Mouse (Mus musculus): ENCODE measurements at regions not wholly inside any gene's neighbourhood (a gene's known extent, or its start where the extent isn't known, plus 50 kb on each side); places are given as distances from the start of the nearest gene placed in this dataset.

GRCm38 (mm10) chr6:31228061-31228460, 170.5 kb upstream of the Mkln1 start:
- Histone ChIP-seq H3K4me3 (replicated peaks; ENCODE audit: extremely low read depth, low read depth, low read length) (no peak overlapping the region), H3K4me1 (ENCODE audit: control insufficient read depth, insufficient read depth, low read length) (no peaks in the 10 kb centered on the region)
- TF ChIP-seq POLR2A (IDR thresholded peaks at IDR 0.05; ENCODE audit: borderline replicate concordance, extremely low read depth, low read depth, low read length) (no peak), CTCF (IDR thresholded peaks at IDR 0.05; ENCODE audit: insufficient read depth, low read length) (no peak)
- WGBS: 48% methylated on average over 1 of the region's 1 CpGs
- no peak for DNase-seq

- H3K4me1 ChIP-seq (ENCODE audit: control insufficient read depth, insufficient read depth, low read length): no peaks in the 10 kb centered on the region
- H3K4me3 ChIP-seq (replicated peaks; ENCODE audit: extremely low read depth, low read depth, low read length): no peak overlapping the region
- WGBS: 73% methylated on average over 4 of the region's 4 CpGs
- no peak for TF ChIP-seq CTCF (IDR thresholded peaks at IDR 0.05; ENCODE audit: insufficient read depth, low read length)
- TF ChIP-seq POLR2A (IDR thresholded peaks at IDR 0.05; ENCODE audit: borderline replicate concordance, extremely low read depth, low read depth, low read length): no peak
- no peak for DNase-seq
Observed at GRCm38 (mm10) chr6:31231821-31232220, 166.7 kb upstream of the Mkln1 start.

- 61% methylated on average over 18 of the region's 18 CpGs for WGBS
- TF ChIP-seq POLR2A (IDR thresholded peaks at IDR 0.05; ENCODE audit: borderline replicate concordance, extremely low read depth, low read depth, low read length): no peak
- no peak for TF ChIP-seq CTCF (IDR thresholded peaks at IDR 0.05; ENCODE audit: insufficient read depth, low read length)
- DNase-seq: no peak
- Histone ChIP-seq H3K4me1 (ENCODE audit: control insufficient read depth, insufficient read depth, low read length) (no peaks in the 10 kb centered on the region), H3K4me3 (replicated peaks; ENCODE audit: extremely low read depth, low read depth, low read length) (no peak overlapping the region)
Observed at GRCm38 (mm10) chr6:31233252-31233993, 165.1 kb upstream of the Mkln1 start.

GRCm38 (mm10) chr6:31240051-31240450, 158.5 kb upstream of the Mkln1 start:
- Histone ChIP-seq H3K4me1 (ENCODE audit: control insufficient read depth, insufficient read depth, low read length) (no peaks in the 10 kb centered on the region), H3K4me3 (replicated peaks; ENCODE audit: extremely low read depth, low read depth, low read length) (no peak overlapping the region)
- no peak for DNase-seq
- WGBS: 7% methylated on average over 9 of the region's 9 CpGs
- TF ChIP-seq CTCF (IDR thresholded peaks at IDR 0.05; ENCODE audit: insufficient read depth, low read length): no peak
- no peak for TF ChIP-seq POLR2A (IDR thresholded peaks at IDR 0.05; ENCODE audit: borderline replicate concordance, extremely low read depth, low read depth, low read length)

GRCm38 (mm10) chr6:31250526-31250925, 148.0 kb upstream of the Mkln1 start:
- TF ChIP-seq POLR2A (IDR thresholded peaks at IDR 0.05; ENCODE audit: borderline replicate concordance, extremely low read depth, low read depth, low read length): no peak
- no peak for TF ChIP-seq CTCF (IDR thresholded peaks at IDR 0.05; ENCODE audit: insufficient read depth, low read length)
- DNase-seq: no peak

GRCm38 (mm10) chr6:31253251-31253935, 145.1 kb upstream of the Mkln1 start:
- 23% methylated on average over 15 of the region's 15 CpGs for WGBS
- no peak for TF ChIP-seq CTCF (IDR thresholded peaks at IDR 0.05; ENCODE audit: insufficient read depth, low read length)
- TF ChIP-seq POLR2A (IDR thresholded peaks at IDR 0.05; ENCODE audit: borderline replicate concordance, extremely low read depth, low read depth, low read length): no peak
- Histone ChIP-seq H3K4me1 (ENCODE audit: control insufficient read depth, insufficient read depth, low read length) (no peaks in the 10 kb centered on the region), H3K4me3 (replicated peaks; ENCODE audit: extremely low read depth, low read depth, low read length) (no peak overlapping the region)
- no peak for DNase-seq

More at GRCm38 (mm10) chr6:31250526-31250925, 148.0 kb upstream of the Mkln1 start:
- H3K4me1 ChIP-seq (ENCODE audit: control insufficient read depth, insufficient read depth, low read length): no peaks in the 10 kb centered on the region
- no peak overlapping the region for H3K4me3 ChIP-seq (replicated peaks; ENCODE audit: extremely low read depth, low read depth, low read length)
- 69% methylated on average over 2 of the region's 2 CpGs for WGBS

- DNase-seq: no peak
- Histone ChIP-seq H3K4me1 (ENCODE audit: control insufficient read depth, insufficient read depth, low read length) (0 out of 2 replicates have a peak, but pooled peaks cover 6% of the 10 kb centered on the region), H3K4me3 (replicated peaks; ENCODE audit: extremely low read depth, low read depth, low read length) (no peak overlapping the region)
- whole genome bisulfite sequencing: 60% methylated on average over 10 of the region's 10 CpGs
- TF ChIP-seq POLR2A (IDR thresholded peaks at IDR 0.05; ENCODE audit: borderline replicate concordance, extremely low read depth, low read depth, low read length) (no peak), CTCF (IDR thresholded peaks at IDR 0.05; ENCODE audit: insufficient read depth, low read length) (no peak)
Observed at GRCm38 (mm10) chr6:31260645-31261345, 137.7 kb upstream of the Mkln1 start.

GRCm38 (mm10) chr6:31261797-31262540, 136.6 kb upstream of the Mkln1 start:
- 0 out of 2 replicates have a peak, but pooled peaks cover 6% of the 10 kb centered on the region for H3K4me1 ChIP-seq (ENCODE audit: control insufficient read depth, insufficient read depth, low read length)
- H3K4me3 ChIP-seq (replicated peaks; ENCODE audit: extremely low read depth, low read depth, low read length): no peak overlapping the region
- 65% methylated on average over 15 of the region's 15 CpGs for WGBS
- TF ChIP-seq POLR2A (IDR thresholded peaks at IDR 0.05; ENCODE audit: borderline replicate concordance, extremely low read depth, low read depth, low read length): no peak
- peak; percentile 41 for DNase-seq

- WGBS: 80% methylated on average over 8 of the region's 8 CpGs
- TF ChIP-seq POLR2A (IDR thresholded peaks at IDR 0.05; ENCODE audit: borderline replicate concordance, extremely low read depth, low read depth, low read length) (no peak), CTCF (IDR thresholded peaks at IDR 0.05; ENCODE audit: insufficient read depth, low read length) (no peak)
- H3K4me1 ChIP-seq (ENCODE audit: control insufficient read depth, insufficient read depth, low read length): 0 out of 2 replicates have a peak, but pooled peaks cover 6% of the 10 kb centered on the region
- H3K4me3 ChIP-seq (replicated peaks; ENCODE audit: extremely low read depth, low read depth, low read length): no peak overlapping the region
- DNase-seq: no peak
Observed at GRCm38 (mm10) chr6:31262651-31263050, 135.9 kb upstream of the Mkln1 start.

Data from lung, adult 2 months (tissue).